Mouse (Mus musculus) right cerebral cortex, adult 2 months (tissue): Measurements from ENCODE around the gene Usp6nl.
A peak's percentile ranks its signal among the peaks of the same experiment; 100 is the strongest.

Experiments
- DNase-seq, 2 experiments: peaks; one replicate each; pipeline ENCODE4 v3.0.0; 2021 to 2022; ENCODE audit warnings: low spot score in 2 of 2

Gene Usp6nl

DNA sequence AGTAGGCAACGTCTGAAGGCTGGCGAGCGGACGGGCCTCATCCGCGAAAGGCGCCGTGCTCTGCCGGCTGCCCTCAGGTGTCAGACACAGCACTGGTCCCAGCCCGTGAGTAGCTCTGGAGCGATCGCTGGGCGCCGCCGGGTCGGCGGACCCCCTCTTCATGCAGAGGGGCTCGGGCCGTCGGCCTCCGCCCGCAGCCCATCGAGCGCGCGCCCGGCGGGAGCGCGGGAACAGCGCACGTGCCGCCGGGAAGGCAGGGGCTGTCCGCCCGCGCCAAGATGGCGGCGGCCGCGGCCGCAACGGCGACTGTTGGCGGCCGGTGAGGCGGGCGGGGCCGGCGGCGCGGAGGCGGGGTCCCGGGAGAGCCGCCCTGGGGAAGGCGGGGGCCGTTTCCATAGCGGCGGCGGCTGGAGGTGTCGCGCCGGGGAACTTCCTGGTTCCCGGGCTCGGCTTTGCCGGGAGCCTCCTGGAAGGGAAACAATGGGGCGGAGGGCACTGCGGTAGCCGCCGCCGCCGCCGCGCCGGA lies at the start of gene Usp6nl:
TSS of gene Usp6nl (plus strand) at position 292 of the 526 bp plus-strand sequence.
- DNase-seq, result peak; percentile 67 to 75

- DNase-seq, result no peak
Observed at GRCm38 (mm10) chr2:6273392-6273845, 49.0 kb upstream of the Usp6nl start.

DNA sequence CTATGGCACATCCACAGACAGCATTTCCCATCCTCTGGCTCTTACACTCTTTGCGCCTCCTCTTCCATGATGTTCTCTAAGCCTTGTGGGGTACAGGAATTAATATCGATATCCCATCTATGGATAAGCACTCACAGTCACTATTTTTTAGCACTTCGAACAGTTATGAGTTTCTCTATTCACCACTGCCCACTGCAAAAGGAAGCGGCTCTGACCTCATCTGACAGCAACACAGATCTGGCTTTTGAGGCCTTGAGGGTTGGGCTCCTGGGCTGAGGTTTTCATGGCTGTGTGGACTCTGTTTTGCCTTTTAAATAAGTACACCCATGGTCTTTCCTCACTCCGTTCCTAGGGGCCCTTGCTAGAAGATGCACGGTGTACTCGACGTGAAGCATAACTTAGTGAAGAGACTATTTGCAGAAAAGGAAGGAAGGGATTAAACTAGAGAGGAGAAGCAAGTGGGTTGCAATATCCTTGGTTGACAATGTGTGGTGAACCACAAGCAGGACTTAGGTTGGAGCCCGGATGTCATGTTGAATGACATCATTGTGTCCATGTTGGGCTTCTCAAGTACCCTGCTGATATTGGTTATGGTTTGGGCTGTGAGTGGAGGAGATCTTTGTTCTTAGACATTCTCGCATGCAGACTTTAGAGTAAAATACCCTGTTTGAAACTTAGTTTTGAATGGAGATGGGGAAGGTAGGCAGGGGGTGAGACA lies 43.5 kb upstream of the Usp6nl start:
- DNase-seq, result no peak

- DNase-seq, result no peak
Observed at GRCm38 (mm10) chr2:6279614-6280301, 42.7 kb upstream of the Usp6nl start.

- DNase-seq, result no peak
Observed at GRCm38 (mm10) chr2:6283569-6283968, 38.9 kb upstream of the Usp6nl start.

GRCm38 (mm10) chr2:6284784-6285183 lies 37.7 kb upstream of the Usp6nl start:
- DNase-seq, result no peak

DNA sequence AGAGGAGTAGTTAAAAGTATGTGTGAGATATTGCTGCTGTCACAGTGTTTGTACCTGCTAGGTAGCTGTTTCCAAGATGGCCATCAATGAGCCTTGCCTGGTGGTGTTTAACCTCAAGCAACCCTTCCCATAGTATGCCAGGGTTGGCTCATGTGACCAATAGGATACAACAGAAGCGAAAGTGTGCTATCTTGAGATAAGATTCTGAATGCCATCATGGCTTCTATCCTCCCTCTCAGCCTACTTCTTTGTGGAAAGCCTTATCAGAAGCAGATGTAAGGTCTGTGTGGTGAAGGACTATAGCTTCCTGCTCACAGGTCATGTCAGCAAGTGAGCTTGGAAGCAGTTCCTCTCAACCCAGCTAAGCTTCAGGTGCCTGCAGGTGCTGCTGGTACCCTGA lies 36.7 kb upstream of the Usp6nl start:
- DNase-seq, result no peak

DNA sequence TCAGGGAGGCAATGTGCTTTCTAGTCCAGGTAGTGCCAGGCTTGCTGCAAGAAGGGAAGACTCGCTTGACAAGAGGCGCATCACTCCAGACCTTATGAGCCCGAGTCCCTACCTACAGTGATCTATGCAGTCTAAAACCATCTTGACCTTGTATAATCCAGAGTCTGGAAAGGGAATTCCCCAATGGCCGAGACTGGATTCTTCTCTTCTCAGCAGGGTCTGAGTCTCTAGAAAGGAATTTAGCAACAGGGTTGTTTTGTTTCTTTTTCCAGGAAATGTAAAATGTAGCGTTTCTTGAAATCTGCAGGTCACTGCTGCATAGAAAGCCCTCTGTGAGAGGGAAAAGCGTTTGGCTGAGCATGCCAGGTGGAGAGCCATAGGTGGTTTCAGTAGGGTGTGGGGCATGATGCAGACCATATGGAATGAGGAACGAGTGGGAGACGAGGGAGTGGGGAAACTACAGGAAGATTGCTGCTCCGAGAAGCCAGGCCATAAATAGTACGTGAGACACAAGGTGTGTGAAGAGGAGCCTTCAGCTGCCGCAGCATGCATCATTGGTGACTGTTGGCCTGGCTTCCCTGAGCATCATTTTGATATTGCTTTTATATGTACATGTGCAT lies 28.5 kb upstream of the Usp6nl start:
- peak; percentile 16 to 36 for DNase-seq

DNA sequence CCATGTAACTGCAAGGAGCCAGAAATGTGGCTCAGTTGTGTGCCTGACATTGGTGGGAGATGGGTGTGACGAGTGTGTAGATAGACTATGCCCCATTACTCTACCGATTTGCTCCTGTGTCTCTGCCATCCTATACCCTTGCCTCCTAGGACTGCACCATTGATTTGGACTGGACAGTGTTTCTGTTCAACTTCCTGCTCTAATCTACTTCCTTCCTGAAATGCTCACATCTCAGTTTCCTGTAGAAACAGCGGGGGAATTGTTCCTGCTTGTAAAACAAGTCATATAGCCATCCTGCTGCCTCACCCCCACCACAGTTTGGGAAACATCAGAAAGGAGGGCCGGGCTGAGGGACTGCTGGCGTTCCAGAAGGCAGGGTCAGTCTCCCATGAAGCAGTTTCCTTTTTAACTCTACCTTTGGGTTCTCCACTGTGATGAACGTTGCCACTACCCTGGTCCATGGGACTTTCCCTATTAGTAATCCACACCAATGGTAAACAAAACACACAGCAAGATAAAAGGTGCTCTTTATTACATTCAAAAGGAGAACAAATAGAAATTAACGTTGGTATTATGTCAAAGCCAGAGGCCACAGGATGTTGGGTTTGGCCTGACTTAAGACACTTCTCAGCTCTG lies 27.4 kb upstream of the Usp6nl start:
- no peak for DNase-seq

- DNase-seq, result no peak
Observed at GRCm38 (mm10) chr2:6304768-6305167, 17.7 kb upstream of the Usp6nl start.

GRCm38 (mm10) chr2:6306861-6307260 lies 15.6 kb upstream of the Usp6nl start:
- DNase-seq, result no peak

GRCm38 (mm10) chr2:6309373-6309821 lies 13.1 kb upstream of the Usp6nl start:
- DNase-seq, result no peak

DNA sequence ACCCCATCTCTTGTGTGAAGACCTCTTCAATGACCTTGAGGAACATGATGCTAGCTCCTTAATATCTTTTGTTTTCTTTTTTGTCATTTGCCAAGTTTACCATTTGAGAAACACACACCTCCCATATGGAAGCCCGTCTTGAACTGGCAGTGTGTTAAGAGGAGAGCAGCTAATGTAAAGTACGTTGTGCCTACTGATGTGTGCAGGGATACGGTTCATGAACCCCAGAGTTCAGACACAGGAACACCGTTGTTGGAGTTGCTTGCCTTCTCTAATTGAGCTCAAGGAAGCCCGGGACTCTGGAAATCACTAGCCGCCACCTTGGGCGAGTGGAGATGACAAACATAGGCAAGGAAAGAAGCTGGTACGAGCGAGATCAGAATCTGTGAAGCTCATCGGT lies 9.7 kb upstream of the Usp6nl start:
- DNase-seq, result no peak

DNA sequence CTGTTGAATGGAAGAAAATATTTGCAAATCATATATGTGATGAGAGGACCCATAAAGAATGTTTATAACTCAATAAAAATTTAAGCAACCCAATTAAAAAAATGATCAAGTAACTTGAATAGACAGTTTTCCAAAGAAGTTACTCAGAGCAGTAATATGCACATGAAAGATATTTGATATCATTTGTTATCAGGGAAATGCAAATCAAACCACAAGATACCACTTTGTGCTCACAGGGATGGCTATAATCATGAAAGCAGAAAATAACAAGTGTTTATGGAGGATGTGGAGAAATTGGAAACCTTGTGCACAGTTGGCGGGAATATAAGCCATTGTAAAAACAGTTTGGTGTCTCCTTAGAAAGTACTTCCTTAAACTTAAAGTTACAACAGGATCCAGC lies 8.7 kb upstream of the Usp6nl start:
- no peak for DNase-seq

GRCm38 (mm10) chr2:6320153-6320552 lies 2.3 kb upstream of the Usp6nl start:
- DNase-seq, result no peak

DNA sequence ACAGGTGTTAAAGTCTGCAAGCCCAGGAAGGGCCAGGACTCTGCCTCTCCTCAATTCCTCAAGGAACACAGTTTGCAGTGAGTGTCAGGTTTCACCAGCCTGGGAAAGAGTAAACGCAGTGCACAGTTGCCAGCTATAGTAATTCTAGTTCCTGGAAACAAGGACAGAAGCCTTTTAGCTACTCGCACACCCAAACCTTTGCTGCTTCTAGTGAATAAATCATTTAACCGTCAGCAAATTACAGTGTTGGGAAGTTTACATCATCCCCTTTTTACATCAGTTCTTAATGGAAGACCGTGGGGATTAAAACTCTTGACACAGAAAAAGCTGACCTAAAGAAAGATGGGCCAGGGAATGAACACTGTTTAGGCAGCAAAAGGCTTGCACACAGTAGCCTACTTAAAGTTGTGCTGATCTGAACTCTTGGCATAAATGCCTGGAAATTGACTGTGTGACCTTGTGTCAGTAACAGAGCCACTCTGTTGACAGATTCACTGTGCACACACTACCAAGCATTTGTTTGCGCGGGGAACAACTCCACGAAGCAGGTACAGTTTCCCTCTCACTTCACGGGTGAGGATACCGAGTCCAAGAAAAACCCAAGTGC lies 595 bp upstream of the Usp6nl start:
- DNase-seq, result no peak

- peak; percentile 31 to 44 for DNase-seq
Observed at GRCm38 (mm10) chr2:6322938-6323521, 563 bp downstream of the Usp6nl start.

GRCm38 (mm10) chr2:6325646-6326045 lies 3.2 kb downstream of the Usp6nl start:
- no peak for DNase-seq

DNA sequence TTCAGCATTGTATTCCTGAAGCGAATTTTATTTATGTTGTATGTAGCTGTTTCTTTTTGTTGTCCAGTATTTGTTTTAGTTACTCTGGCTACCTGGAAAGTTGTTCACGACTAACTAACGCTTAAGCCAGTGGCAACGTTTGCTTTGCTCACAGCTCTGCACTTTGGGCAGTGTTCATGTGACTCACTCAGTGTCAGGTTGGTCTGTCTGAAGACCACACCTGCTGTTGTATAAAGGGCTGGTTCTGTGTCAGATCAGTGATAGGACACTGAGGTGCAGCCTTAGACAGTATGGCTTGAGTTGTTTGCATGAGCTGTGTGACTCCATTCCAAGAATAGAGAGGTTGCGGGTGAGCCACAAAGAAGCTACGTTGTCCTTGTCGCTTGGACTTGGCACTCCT lies 6.5 kb downstream of the Usp6nl start:
- no peak for DNase-seq

DNA sequence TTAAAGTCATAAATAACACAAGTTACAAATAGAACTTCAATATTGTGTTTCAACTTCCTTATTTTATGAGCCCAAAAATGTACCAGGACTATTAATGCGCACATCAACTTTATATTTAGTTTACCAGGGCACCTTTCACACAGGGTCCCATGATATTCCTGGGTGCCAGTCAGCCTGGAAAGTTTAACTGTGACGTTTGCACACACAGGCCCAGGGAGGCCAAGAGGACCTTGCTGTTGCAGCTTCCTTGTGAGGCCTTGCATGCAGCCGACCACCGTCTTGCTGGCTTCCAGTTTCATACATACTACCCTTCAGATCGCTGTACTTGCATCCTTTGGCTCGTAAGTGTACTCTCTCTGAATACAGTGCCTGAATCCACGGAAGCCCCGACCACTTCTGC lies 8.3 kb downstream of the Usp6nl start:
- no peak for DNase-seq
